Mouse (Mus musculus) midbrain, postnatal 0 days (tissue): ENCODE measurements around the gene Dgkh. TPM values are rescaled to one million over a fixed set of nuclear protein-coding genes. Genes with fewer than 3 reads are reported as not detected.

Experiments used
- ATAC-seq: fragments of 200-750 bp; cut with Nextera tagmentation; 2 replicates; pipeline ENCODE4 v1.8.0; 2017; ENCODE audit warnings: moderate number of reproducible peaks, mild to moderate bottlenecking, moderate TSS enrichment, moderate library complexity; ENCODE audit not compliant: low FRiP score
- DNase-seq: peaks from one replicate; pipeline ENCODE4 v3.0.0-alpha.2; 2015; ENCODE audit warnings: low spot score
- H3K27ac ChIP-seq: fragments of 300-500 bp; sonication (generic); 2 replicates; pipeline ENCODE4 v1.5.1; 2014; ENCODE audit warnings: low read depth, mild to moderate bottlenecking, low read length, mixed read lengths
- H3K27me3 ChIP-seq: fragments of 300-500 bp; sonication (generic); 2 replicates; pipeline ENCODE4 v1.6.1; 2014; ENCODE audit warnings: low read length, control low read depth, mixed read lengths; ENCODE audit not compliant: insufficient read depth
- H3K36me3 ChIP-seq: fragments of 300-500 bp; sonication (generic); 2 replicates; pipeline ENCODE4 v1.6.1; 2014; ENCODE audit warnings: low read length, control low read depth, mixed read lengths; ENCODE audit not compliant: insufficient read depth
- H3K4me1 ChIP-seq: fragments of 300-500 bp; sonication (generic); 2 replicates; pipeline ENCODE4 v1.6.1; 2014; ENCODE audit warnings: mild to moderate bottlenecking, control low read depth, antibody characterized with exemption, low read length, mixed read lengths; ENCODE audit not compliant: insufficient read depth
- H3K4me2 ChIP-seq: fragments of 300-500 bp; sonication (generic); 2 replicates; pipeline ENCODE4 v1.6.1; 2014; ENCODE audit warnings: low read depth, mild to moderate bottlenecking, low read length, mixed read lengths; ENCODE audit not compliant: poor library complexity, severe bottlenecking
- H3K4me3 ChIP-seq: fragments of 300-500 bp; sonication (generic); 2 replicates; pipeline ENCODE4 v1.5.1; 2014; ENCODE audit warnings: low read depth, mild to moderate bottlenecking, low read length, moderate library complexity
- H3K9ac ChIP-seq: fragments of 300-500 bp; sonication (generic); replicated peaks from 2 replicates; pipeline ENCODE4 v1.6.1; 2014; ENCODE audit warnings: mild to moderate bottlenecking, low read length, moderate library complexity, mixed read lengths; ENCODE audit not compliant: poor library complexity, severe bottlenecking
- H3K9me3 ChIP-seq: fragments of 300-500 bp; sonication (generic); 2 replicates; pipeline ENCODE4 v1.6.1; 2016; ENCODE audit warnings: low read length, control low read depth
- CTCF ChIP-seq: IDR thresholded peaks from 2 replicates; pipeline ENCODE4 v1.5.1; 2016; ENCODE audit warnings: antibody characterized with exemption, mild to moderate bottlenecking
- WGBS: fragments of 180-500 bp; shearing (Covaris S2); extraction: QIAGEN DNeasy Blood & Tissue Kit; methylation state at CpG from one replicate; pipeline ENCODE4 v1.1.7; 2014; 5-methylcytosine and 5-hydroxymethylcytosine counted together
- polyA plus RNA-seq: library from polyadenylated mRNA; unstranded; fragments of >200 nt; fragmentation: Nextera tagmentation; extraction: Ambion mirVana; gene quantifications from 2 replicates; pipeline ENCODE4 v1.2.1, GENCODE M21; 2015
- total RNA-seq: library from RNA; depleted of rRNA; stranded (reverse); fragments of >200 nt; gene quantifications from 2 replicates; pipeline ENCODE4 v1.2.3, GENCODE M21; 2014

Dgkh gene
- total and polyA plus RNA-seq, 2 experiments from 2014 or later: 2.8 to 15.3 TPM

DNA sequence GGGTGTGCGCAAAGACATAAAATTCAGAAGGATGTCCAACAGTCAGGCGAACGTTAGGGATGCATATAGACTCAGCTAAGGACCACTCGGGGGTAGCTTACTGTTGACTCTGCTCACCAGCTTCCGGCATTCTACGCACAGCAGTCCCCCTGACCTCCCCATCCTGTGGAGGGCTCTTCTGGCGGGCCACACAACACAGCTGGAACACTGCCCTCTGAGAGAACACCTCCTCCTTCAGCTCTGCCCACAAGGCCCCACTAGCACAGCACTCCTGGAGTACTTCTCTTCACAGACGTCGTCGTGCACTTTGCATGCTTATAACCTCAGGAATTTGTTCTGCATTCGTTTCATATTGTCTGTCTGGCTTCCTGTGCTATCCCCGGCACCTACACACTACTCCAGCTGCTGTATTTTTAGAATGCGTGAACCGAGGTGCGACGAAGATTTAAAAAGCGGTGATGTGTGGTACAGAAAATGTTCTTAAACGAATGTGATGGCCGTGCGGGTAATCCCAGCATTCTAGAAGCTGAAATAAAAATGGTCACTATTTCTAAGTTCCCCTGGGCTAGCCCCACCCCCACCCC lies 19.9 kb downstream of the Dgkh start:
- ATAC-seq (no peak), DNase-seq (no peak)
- H3K4me1 ChIP-seq: no peaks in the 10 kb centered on the region
- H3K36me3 ChIP-seq: no peaks in the 10 kb centered on the region
- no peaks in the 10 kb centered on the region for H3K27me3 ChIP-seq
- no peak overlapping the region for H3K27ac ChIP-seq
- no peak overlapping the region for H3K9ac ChIP-seq
- WGBS: 53% methylated on average over 20 of the region's 20 CpGs
- H3K4me2 ChIP-seq: no peak overlapping the region
- H3K9me3 ChIP-seq: no peaks in the 10 kb centered on the region
- no peak for TF ChIP-seq CTCF
- H3K4me3 ChIP-seq: no peak overlapping the region

DNA sequence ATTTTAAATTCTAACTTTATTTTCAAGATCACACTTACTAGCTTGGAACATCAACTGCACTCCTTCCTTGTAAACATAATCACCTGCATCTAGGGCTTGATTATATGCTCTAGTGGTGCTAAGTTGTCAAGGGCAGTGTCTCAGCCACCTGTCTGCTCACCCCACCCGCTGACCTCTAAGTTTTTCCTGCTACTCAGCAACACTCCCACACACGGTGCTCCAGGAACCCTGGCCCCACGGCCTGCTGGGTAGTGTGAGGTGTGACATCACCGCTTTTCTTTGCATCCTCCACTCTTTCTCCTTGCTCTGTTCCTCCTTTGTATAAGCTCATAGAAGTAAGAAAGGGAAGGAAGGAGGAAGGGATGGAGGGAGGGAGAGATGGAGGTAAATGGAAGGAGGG lies 21.9 kb downstream of the Dgkh start:
- H3K27me3 ChIP-seq: no peaks in the 10 kb centered on the region
- no peak overlapping the region for H3K27ac ChIP-seq
- H3K4me1 ChIP-seq: no peaks in the 10 kb centered on the region
- ATAC-seq (no peak), DNase-seq (no peak)
- no peak overlapping the region for H3K4me2 ChIP-seq
- no peaks in the 10 kb centered on the region for H3K36me3 ChIP-seq
- H3K9me3 ChIP-seq: no peaks in the 10 kb centered on the region
- H3K4me3 ChIP-seq: no peak overlapping the region
- no peak for TF ChIP-seq CTCF
- no peak overlapping the region for H3K9ac ChIP-seq
- WGBS: 85% methylated on average over 4 of the region's 4 CpGs

DNA sequence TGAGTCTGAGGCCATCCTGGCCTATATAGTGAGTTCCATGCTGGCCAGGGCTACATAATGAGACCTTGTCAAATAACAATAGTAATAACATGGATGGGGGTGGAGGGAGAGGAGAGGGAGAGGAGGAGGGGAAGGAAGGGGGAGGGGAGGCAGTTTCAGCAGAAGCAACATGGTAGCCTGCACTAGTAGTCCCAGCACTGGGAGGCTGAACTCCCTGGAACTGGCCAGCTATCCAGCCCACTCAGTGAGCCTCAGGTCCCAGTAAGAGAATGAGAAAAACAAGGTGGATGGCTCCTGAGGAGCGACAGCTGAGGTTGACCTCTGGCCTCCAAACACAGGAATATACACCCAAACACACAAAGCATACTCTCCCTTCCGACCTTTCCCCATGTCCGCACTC lies 27.0 kb downstream of the Dgkh start:
- TF ChIP-seq CTCF: no peak
- Histone ChIP-seq H3K9ac (no peak overlapping the region), H3K4me3 (no peak overlapping the region), H3K4me2 (no peak overlapping the region), H3K27ac (no peak overlapping the region), H3K4me1 (no peaks in the 10 kb centered on the region), H3K9me3 (no peaks in the 10 kb centered on the region), H3K36me3 (no peaks in the 10 kb centered on the region), H3K27me3 (no peaks in the 10 kb centered on the region)
- ATAC-seq (no peak), DNase-seq (no peak)
- WGBS: 83% methylated on average over 3 of the region's 3 CpGs

DNA sequence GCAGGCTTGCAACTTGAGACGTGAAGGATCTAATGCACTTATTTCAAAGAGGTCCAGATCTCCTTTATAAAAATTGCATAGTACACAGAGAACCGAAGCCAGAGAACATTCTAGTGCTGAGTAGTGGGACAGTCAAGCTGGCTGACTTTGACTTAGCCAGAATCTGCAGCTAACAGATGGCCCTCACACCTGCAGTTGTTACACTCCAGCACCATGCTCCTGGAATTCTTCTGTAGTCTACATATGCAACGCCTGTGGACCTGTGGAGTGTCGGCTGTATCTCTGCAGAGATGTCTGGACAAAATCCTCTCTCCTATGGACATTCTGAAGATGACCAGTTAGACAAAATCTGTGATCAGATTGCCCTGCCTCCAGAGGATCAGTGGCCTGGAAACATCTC lies 28.6 kb downstream of the Dgkh start:
- Histone ChIP-seq H3K4me3 (no peak overlapping the region), H3K9ac (no peak overlapping the region), H3K27me3 (no peaks in the 10 kb centered on the region), H3K4me1 (no peaks in the 10 kb centered on the region), H3K4me2 (no peak overlapping the region), H3K9me3 (no peaks in the 10 kb centered on the region), H3K36me3 (no peaks in the 10 kb centered on the region), H3K27ac (no peak overlapping the region)
- no peak for TF ChIP-seq CTCF
- no peak for DNase-seq
- WGBS: 96% methylated on average over 4 of the region's 4 CpGs
- no peak for ATAC-seq

DNA sequence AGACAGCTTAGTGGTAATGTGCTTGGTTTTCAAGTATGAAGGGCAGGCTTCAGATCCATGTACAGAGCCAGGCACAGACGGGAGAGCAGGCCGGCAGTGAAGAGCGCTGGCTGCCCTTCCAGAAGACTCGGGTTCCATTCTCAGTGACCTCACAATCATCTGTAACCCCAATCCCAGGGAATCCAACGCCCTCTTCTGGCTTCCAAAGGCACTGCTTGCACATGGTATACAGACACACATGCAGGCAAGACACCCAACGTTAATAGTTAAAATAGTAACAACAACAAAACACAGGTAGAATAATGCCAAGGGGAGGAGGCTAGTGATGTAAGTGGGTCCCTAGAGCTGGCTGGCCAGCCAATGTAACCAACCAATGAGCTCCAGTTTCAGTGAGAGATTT lies 29.2 kb downstream of the Dgkh start:
- no peaks in the 10 kb centered on the region for H3K27me3 ChIP-seq
- no peaks in the 10 kb centered on the region for H3K4me1 ChIP-seq
- no peak overlapping the region for H3K9ac ChIP-seq
- no peak overlapping the region for H3K4me2 ChIP-seq
- no peak overlapping the region for H3K4me3 ChIP-seq
- no peaks in the 10 kb centered on the region for H3K9me3 ChIP-seq
- ATAC-seq: no peak
- no peaks in the 10 kb centered on the region for H3K36me3 ChIP-seq
- peak; percentile 8; the same call in 1 of the 2 replicates for TF ChIP-seq CTCF
- WGBS: 84% methylated on average over 6 of the region's 6 CpGs
- no peak for DNase-seq
- no peak overlapping the region for H3K27ac ChIP-seq

DNA sequence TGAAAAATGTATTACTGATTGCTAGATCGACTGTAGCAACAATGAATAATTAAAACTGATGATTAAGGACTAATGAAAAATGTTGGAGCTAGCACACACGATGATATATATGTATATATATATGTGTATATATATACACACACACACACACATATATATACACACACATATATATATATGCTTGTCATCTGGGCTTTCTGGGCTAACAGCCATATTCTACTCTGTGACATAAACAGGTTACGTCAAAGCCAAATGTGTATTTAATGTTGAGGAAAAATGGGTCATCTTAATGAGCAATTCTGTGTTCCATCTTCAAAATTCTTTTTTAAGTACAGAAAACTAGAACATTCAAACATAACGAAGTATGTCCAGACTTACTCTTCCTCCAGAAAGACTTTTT lies 30.5 kb downstream of the Dgkh start:
- Histone ChIP-seq H3K27ac (no peak overlapping the region), H3K36me3 (no peaks in the 10 kb centered on the region), H3K9ac (no peak overlapping the region), H3K9me3 (no peaks in the 10 kb centered on the region), H3K4me1 (no peaks in the 10 kb centered on the region), H3K27me3 (no peaks in the 10 kb centered on the region), H3K4me3 (no peak overlapping the region), H3K4me2 (no peak overlapping the region)
- 75% methylated on average over 4 of the region's 4 CpGs for WGBS
- no peak for ATAC-seq
- no peak for TF ChIP-seq CTCF
- no peak for DNase-seq
